In the genomic region with DNA sequence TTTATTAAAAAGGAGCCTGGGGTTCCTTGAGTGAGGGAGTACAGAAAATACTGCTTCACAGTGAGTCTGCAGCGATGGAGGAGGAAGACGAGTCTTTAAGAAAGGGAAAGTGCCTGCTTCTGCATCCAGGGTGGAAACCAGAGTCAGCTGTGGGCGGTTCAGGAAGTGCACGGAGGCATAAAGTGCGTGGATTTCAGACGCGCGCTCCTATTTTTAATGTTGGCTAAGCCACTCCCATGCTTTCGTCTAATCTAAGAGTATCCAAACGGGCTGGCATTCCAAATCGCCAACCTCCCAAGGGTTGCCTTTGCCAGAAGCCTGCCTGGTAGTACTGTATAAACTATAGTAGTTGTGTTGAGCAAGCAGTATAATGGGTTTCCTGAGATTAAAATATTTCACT, we compare ENCODE assay signal across 8 mouse cellular contexts. TPM values are rescaled to one million over a fixed set of nuclear protein-coding genes. Genes with fewer than 3 reads are reported as not detected.
DNase-seq lines count a peak whose midpoint lies in the region; ATAC-seq lines count a peak whose summit lies in the region.

No protein-coding gene starts in this region.

- peaks cover 23% of the 10 kb centered on the region for H3K4me1 ChIP-seq in forebrain, embryonic 16.5 days (replicated peaks; ENCODE audit: control insufficient read depth, insufficient read depth, low read length)
- peaks cover 9% of the 10 kb centered on the region for H3K4me1 ChIP-seq in hindbrain, embryonic 14.5 days (replicated peaks; ENCODE audit: control insufficient read depth, insufficient read depth, low read length)
- 0 out of 2 replicates have a peak, but pooled peaks cover 10% of the 10 kb centered on the region for H3K4me1 ChIP-seq in stomach, embryonic 14.5 days (ENCODE audit: control insufficient read depth, insufficient read depth, low read length)

- H3K9me3 ChIP-seq in forebrain, embryonic 16.5 days (ENCODE audit: control insufficient read depth, low read length) = no peaks in the 10 kb centered on the region
- no peaks in the 10 kb centered on the region for H3K9me3 ChIP-seq in hindbrain, embryonic 14.5 days (ENCODE audit: control insufficient read depth, low read length)
- no peaks in the 10 kb centered on the region for H3K9me3 ChIP-seq in stomach, embryonic 14.5 days (ENCODE audit: control insufficient read depth, low read depth, low read length)

- H3K9ac ChIP-seq in forebrain, embryonic 16.5 days (replicated peaks; ENCODE audit: low read depth, low read length) = no peak overlapping the region
- H3K9ac ChIP-seq in hindbrain, embryonic 14.5 days = no peak overlapping the region
- H3K9ac ChIP-seq in stomach, embryonic 14.5 days (replicated peaks; ENCODE audit: low read depth, low read length) = no peak overlapping the region

- peak overlapping the region; percentile 13 for H3K4me2 ChIP-seq in forebrain, embryonic 16.5 days (ENCODE audit: low read length)
- peak overlapping the region; percentile 33 for H3K4me2 ChIP-seq in hindbrain, embryonic 14.5 days (replicated peaks)
- peak overlapping the region; percentile 34 for H3K4me2 ChIP-seq in stomach, embryonic 14.5 days (replicated peaks; ENCODE audit: low read depth, low read length)

- no peak for ATAC-seq in forebrain, embryonic 16.5 days
- no peak for ATAC-seq in hindbrain, embryonic 14.5 days (ENCODE audit: low FRiP score)
- peak; percentile 87 for ATAC-seq in megakaryocyte, adult 5-6 weeks (ENCODE audit: poor library complexity, severe bottlenecking)
- 0 out of 2 replicates have a peak, but pooled peaks have one; percentile 30 for ATAC-seq in stomach, embryonic 14.5 days (ENCODE audit: insufficient number of reproducible peaks, insufficient read depth, low FRiP score, low read depth)
- no peak for ATAC-seq in cerebellum, adult (ENCODE audit: insufficient number of reproducible peaks, low FRiP score, low TSS enrichment)

- peak; percentile 12 for DNase-seq in urinary bladder, postnatal 14 days (ENCODE audit: low spot score)
- no peak for DNase-seq in urinary bladder, postnatal 4 days (ENCODE audit: low spot score in 2 of 2)
- DNase-seq in hindbrain, embryonic 14.5 days (ENCODE audit: low spot score) = no peak
- DNase-seq in left cerebral cortex, adult 9 months (ENCODE audit: low spot score in 2 of 2) = peak; percentile 31 to 74

- 37% methylated on average over 11 of the region's 11 CpGs for WGBS in forebrain, embryonic 16.5 days
- WGBS in hindbrain, embryonic 14.5 days = 31% methylated on average over 11 of the region's 11 CpGs
- 34% methylated on average over 11 of the region's 11 CpGs for WGBS in stomach, embryonic 14.5 days

- H3K36me3 ChIP-seq in forebrain, embryonic 16.5 days (ENCODE audit: control insufficient read depth, insufficient read depth) = no peaks in the 10 kb centered on the region
- H3K36me3 ChIP-seq in hindbrain, embryonic 14.5 days (replicated peaks; ENCODE audit: control insufficient read depth, insufficient read depth) = no peaks in the 10 kb centered on the region
- H3K36me3 ChIP-seq in stomach, embryonic 14.5 days (ENCODE audit: control insufficient read depth, insufficient read depth, low read length) = no peaks in the 10 kb centered on the region

- 0 out of 2 replicates have a peak overlapping the region, but pooled peaks have one; percentile 2 for H3K4me3 ChIP-seq in forebrain, embryonic 16.5 days (replicated peaks; ENCODE audit: low read length)
- H3K4me3 ChIP-seq in hindbrain, embryonic 14.5 days (replicated peaks; ENCODE audit: low read length) = no peak overlapping the region
- H3K4me3 ChIP-seq in stomach, embryonic 14.5 days (ENCODE audit: low read depth, low read length) = peak overlapping the region; percentile 12; the same call in 1 of the 2 replicates

- no peak overlapping the region for H3K27ac ChIP-seq in forebrain, embryonic 16.5 days (ENCODE audit: low read length)
- H3K27ac ChIP-seq in hindbrain, embryonic 14.5 days = no peak overlapping the region
- no peak overlapping the region for H3K27ac ChIP-seq in stomach, embryonic 14.5 days (ENCODE audit: low read length)

- H3K27me3 ChIP-seq in forebrain, embryonic 16.5 days (replicated peaks; ENCODE audit: control insufficient read depth, insufficient read depth, low read length) = no peaks in the 10 kb centered on the region
- no peaks in the 10 kb centered on the region for H3K27me3 ChIP-seq in hindbrain, embryonic 14.5 days (ENCODE audit: control insufficient read depth, insufficient read depth, low read length)
- H3K27me3 ChIP-seq in stomach, embryonic 14.5 days (ENCODE audit: control insufficient read depth, insufficient read depth, low read length) = no peaks in the 10 kb centered on the region

RNA-seq across cellular contexts. Expression of a gene that starts 50.4 kb away (rescaled TPM):
- 199 and 215 TPM in 2 replicates for polyA plus RNA-seq in forebrain, embryonic 16.5 days (2015; fragmentation: Nextera tagmentation; extraction: Ambion mirVana)
- polyA plus RNA-seq in hindbrain, embryonic 14.5 days (2014; fragmentation: Nextera tagmentation; extraction: Ambion mirVana) = 178 and 185 TPM in 2 replicates
- 369 and 375 TPM in 2 replicates for total RNA-seq in megakaryocyte, adult 5-6 weeks (2015)
- 346 and 431 TPM in 2 replicates for total RNA-seq in megakaryocyte, adult 5-6 weeks (2017)
- polyA plus RNA-seq in stomach, embryonic 14.5 days (2014; fragmentation: Nextera tagmentation; extraction: Ambion mirVana) = 272 and 277 TPM in 2 replicates

Comparison
In these comparisons a context has a peak if more than half of its experiments do, and no peak if none do; other contexts are left out.
1. DNase-seq: peak in urinary bladder, postnatal 14 days (single experiment) and left cerebral cortex, adult 9 months (2 of 2); none in urinary bladder, postnatal 4 days (0 of 2) and hindbrain, embryonic 14.5 days (single experiment).
2. ATAC-seq: peak in megakaryocyte, adult 5-6 weeks (single experiment) and stomach, embryonic 14.5 days (single experiment); none in forebrain, embryonic 16.5 days (single experiment), hindbrain, embryonic 14.5 days (single experiment) and cerebellum, adult (single experiment).
3. Peak in every context shown above with its lines, with median percentiles within 50 percentile points of each other: H3K4me2 ChIP-seq.